Mouse (Mus musculus): ENCODE results near the gene Laptm5. TPM values are rescaled to one million over a fixed set of nuclear protein-coding genes. Genes with fewer than 3 reads are reported as not detected.

Gene Laptm5
- polyA plus RNA-seq (2017; shearing (Covaris generic)) = 2,169 TPM

GRCm38 (mm10) chr4:130913077-130913476 is at the start of gene Laptm5:
Laptm5 (plus strand) TSS chr4:130913125.

GRCm38 (mm10) chr4:130944112-130944511 is 31.2 kb downstream of the Laptm5 start, which contains the start of gene Matn1:
Matn1 (plus strand) TSS chr4:130944385.

Other genes starting within 250 kb of the Laptm5 start
- 107 TPM for gene Pum1, start 249.8 kb upstream of the Laptm5 start, polyA plus RNA-seq (2017; shearing (Covaris generic))
- 0.38 TPM for gene Sdc3, start 120.6 kb upstream of the Laptm5 start, polyA plus RNA-seq (2017; shearing (Covaris generic))
- not detected for gene Matn1, start 31.3 kb downstream of the Laptm5 start, polyA plus RNA-seq (2017; shearing (Covaris generic))

Measured in CD4-positive, CD25-positive, alpha-beta regulatory T cell, adult 9 weeks (primary cell).